Mouse (Mus musculus) gastrocnemius, adult 2 months (tissue): ENCODE measurements around the gene Dact1. TPM values are rescaled to one million over a fixed set of nuclear protein-coding genes. Genes with fewer than 3 reads are reported as not detected.
A peak's percentile ranks its signal among the peaks of the same experiment; 100 is the strongest.

Source experiments
- DNase-seq: peaks from one replicate; pipeline ENCODE4 v3.0.0; 2022
- H3K27ac ChIP-seq: fragments of 200-600 bp; 2 replicates; pipeline ENCODE4 v1.8.1; 2022; ENCODE audit warnings: mild to moderate bottlenecking
- H3K4me3 ChIP-seq: fragments of 200-600 bp; 2 replicates; pipeline ENCODE4 v1.8.1; 2022; ENCODE audit warnings: mild to moderate bottlenecking, moderate library complexity
- CTCF ChIP-seq: fragments of 200-600 bp; IDR thresholded peaks from 2 replicates; pipeline ENCODE4 v1.8.1; 2022; ENCODE audit warnings: antibody characterized with exemption, mild to moderate bottlenecking, moderate library complexity
- intact Hi-C: fragments of 180-260 bp; cut with DNase I; formaldehyde crosslinking; loops from one replicate; pipeline ENCODE4 v1.15.1; 2025
- total RNA-seq, 2 experiments: library from RNA; stranded (reverse); gene quantifications; 2 replicates each; pipeline ENCODE4 v1.2.3; 2021

The Dact1 gene
- total RNA-seq, 2 experiments from 2014 or later: 2.7 to 3.4 TPM

DNA sequence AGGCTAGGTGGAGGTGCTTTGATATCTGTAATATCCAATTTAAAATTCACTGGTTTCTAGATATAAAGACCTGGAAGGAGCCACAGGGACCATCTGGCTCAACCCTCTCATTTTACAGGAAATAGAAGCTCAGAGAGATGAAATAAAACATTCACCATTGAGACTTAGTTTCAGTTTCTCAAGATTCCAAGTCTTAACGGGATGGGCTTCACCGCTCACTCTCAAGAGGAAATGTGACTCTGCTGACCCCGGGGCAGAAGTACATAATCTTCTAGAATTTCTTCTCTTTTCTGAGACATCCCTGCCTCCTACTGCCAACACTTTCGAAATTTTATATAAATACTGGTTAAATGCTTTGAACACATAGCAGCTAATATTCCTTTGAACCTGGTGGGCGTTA, 36.4 kb downstream of the Dact1 start:
- TF ChIP-seq CTCF: no peak
- DNase-seq: no peak
- H3K4me3 ChIP-seq: peak overlapping the region; percentile 49
- intact Hi-C loops: no loop called here
- peak overlapping the region; percentile 57 for H3K27ac ChIP-seq

DNA sequence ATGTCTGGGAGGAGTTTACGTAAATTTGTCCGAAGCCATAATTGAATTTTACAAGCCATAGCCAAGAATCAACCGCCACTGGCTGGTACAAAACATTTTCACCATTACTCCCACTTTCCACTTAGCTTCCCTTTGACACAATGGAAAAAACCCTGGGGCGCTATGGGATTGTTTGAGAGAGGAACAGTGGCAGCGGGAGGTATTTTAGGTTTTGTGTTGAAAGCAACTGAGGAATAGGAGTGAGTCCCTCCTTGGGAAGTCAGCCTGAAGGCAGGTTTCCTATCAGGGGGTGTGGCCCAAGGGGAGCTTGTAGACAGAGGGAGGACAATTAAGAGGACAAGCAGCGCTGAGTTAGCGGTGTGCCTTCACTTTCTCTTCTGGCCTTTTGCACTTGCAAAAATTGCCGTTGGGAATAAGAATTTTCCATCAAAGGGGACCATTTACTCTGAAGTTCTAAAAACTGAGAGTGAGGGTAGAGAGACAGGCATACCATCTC, 38.8 kb downstream of the Dact1 start:
- no peak for TF ChIP-seq CTCF
- no peak overlapping the region for H3K27ac ChIP-seq
- intact Hi-C loops: no loop called here
- DNase-seq: no peak
- H3K4me3 ChIP-seq: no peak overlapping the region

GRCm38 (mm10) chr12:71350077-71350476, 40.4 kb downstream of the Dact1 start:
- DNase-seq: no peak
- H3K4me3 ChIP-seq: no peak overlapping the region
- no peak overlapping the region for H3K27ac ChIP-seq
- TF ChIP-seq CTCF: no peak
- intact Hi-C loops: no loop called here

- Histone ChIP-seq H3K4me3 (no peak overlapping the region), H3K27ac (no peak overlapping the region)
- no peak for TF ChIP-seq CTCF
- intact Hi-C loops: no loop called here
- no peak for DNase-seq
These were observed 45.0 kb downstream of the Dact1 start for GRCm38 (mm10) chr12:71354656-71355055.

GRCm38 (mm10) chr12:71355092-71355491, 45.4 kb downstream of the Dact1 start:
- no peak for TF ChIP-seq CTCF
- Histone ChIP-seq H3K4me3 (no peak overlapping the region), H3K27ac (no peak overlapping the region)
- intact Hi-C loops: no loop called here
- no peak for DNase-seq

- Histone ChIP-seq H3K4me3 (no peak overlapping the region), H3K27ac (no peak overlapping the region)
- no peak for TF ChIP-seq CTCF
- intact Hi-C loops: no loop called here
- DNase-seq: no peak
These were observed 51.9 kb downstream of the Dact1 start for GRCm38 (mm10) chr12:71361616-71362015.

DNA sequence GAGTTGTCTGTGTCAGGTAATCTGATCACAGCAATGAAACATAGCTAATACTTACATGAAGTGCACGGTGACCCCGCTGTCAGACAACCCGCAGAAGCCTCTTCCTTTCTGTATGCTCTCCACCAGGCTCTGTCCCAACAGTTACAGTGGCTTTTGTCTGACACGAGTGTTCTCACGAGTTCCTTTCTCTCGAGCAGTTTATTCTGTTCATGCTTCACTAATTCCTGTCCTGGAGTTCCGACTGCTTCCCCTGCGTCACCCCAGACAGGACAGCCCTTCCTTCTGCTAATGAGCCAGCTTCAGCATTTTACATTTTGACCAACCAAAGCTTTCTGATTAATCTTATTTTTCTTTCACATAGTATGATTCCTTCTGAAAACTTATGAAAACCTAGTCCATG, 52.7 kb downstream of the Dact1 start:
- H3K27ac ChIP-seq: no peak overlapping the region
- no peak overlapping the region for H3K4me3 ChIP-seq
- intact Hi-C loops: no loop called here
- no peak for TF ChIP-seq CTCF
- no peak for DNase-seq

DNA sequence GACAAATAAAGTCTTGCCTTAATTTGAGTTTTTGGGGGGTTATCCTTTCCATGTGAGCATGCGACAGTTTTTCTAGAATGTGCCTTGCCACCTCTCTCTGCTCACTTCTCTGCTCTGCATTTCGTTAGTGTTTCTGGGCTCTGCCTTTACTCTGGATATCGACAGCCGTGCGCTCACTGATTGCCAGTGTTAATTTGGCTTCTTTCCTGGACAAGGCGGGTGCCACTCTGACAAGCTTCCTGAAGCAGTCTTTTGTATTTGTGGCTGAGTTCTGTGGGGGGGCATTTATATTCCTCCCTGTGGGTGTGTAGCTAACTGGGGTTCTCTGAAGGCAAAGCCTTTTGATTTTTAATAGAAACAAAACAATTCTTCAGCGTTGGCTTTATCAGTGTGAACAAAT, 54.4 kb downstream of the Dact1 start:
- no peak for TF ChIP-seq CTCF
- no peak overlapping the region for H3K27ac ChIP-seq
- no peak for DNase-seq
- intact Hi-C loops: no loop called here
- no peak overlapping the region for H3K4me3 ChIP-seq

DNA sequence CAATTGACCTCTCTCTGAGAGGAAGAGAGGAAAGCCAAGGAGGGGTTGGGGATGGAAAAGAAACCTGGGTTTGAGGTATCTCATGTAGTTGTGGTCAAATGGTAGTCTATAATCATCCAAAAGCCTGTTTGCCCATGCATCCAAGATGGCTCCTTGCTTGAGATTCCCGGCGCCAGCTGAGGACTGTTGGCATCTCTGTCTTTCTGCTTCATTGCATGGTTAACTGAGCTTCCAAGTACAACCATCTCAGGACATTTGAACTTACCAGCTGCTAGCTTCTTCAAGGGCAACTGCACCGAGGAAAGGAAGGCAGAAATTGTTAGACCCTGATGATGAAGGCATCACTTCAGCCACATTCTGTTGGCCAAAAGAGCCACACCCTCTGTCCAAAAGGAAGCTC, 54.8 kb downstream of the Dact1 start:
- Histone ChIP-seq H3K4me3 (no peak overlapping the region), H3K27ac (no peak overlapping the region)
- no peak for DNase-seq
- intact Hi-C loops: no loop called here
- TF ChIP-seq CTCF: no peak

DNA sequence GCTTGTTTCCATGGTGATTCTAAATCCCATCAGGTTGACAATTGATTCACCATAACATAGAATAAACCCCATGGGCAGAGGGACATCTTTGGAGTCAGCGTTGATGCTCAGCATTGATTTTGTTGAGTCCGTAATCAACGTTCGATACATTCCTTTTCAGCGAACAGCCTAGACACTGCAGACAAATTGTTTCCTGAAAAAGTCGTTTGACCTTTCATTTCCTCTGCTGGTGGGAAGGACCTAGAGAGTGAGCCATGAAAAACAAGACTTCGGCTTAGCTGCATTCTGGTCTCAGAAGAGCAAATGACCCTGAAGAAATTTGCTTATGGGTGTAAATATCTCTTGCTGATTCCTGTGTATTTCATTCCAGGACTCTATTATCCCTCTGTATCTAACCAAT, 55.5 kb downstream of the Dact1 start:
- no peak for DNase-seq
- peak overlapping the region; percentile 63 for H3K27ac ChIP-seq
- H3K4me3 ChIP-seq: no peak overlapping the region
- TF ChIP-seq CTCF: no peak
- intact Hi-C loops: no loop called here

GRCm38 (mm10) chr12:71366175-71366574, 56.5 kb downstream of the Dact1 start:
- intact Hi-C loops: no loop called here
- H3K27ac ChIP-seq: peak overlapping the region; percentile 63
- TF ChIP-seq CTCF: no peak
- peak; percentile 72 for DNase-seq
- H3K4me3 ChIP-seq: no peak overlapping the region

DNA sequence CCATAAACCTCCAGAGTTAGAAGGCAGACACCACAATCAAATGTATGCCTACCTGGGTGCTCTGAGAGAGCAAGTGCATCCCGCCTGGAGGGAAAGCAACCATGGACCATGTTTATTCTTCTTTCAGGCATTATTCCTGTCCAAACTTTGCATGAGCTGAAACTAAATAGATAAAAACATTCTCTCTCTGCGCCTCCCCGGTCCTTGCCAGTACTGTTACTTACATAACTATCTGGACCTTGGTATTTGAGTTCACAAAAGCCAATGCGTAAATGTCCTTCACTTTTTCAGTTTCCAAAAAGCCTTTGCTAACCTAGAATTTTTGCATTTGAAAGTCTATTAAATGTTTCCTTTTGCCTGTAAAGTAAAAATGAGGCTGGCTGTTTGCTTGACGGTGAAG, 58.9 kb downstream of the Dact1 start:
- Histone ChIP-seq H3K4me3 (no peak overlapping the region), H3K27ac (peak overlapping the region; percentile 38; the same call in 1 of the 2 replicates)
- no peak for TF ChIP-seq CTCF
- intact Hi-C loops: no loop called here
- no peak for DNase-seq

Other genes starting within 250 kb of the Dact1 start
- gene Tomm20l, start 198.5 kb upstream of the Dact1 start, total RNA-seq: not detected
- gene Timm9, start 173.2 kb upstream of the Dact1 start, total RNA-seq: 10 to 100 TPM; 26.5 to 32.6 TPM
- gene 2700049A03Rik, start 173.0 kb upstream of the Dact1 start, total RNA-seq: 1 to 10 TPM; 3.3 to 4.8 TPM